Mouse (Mus musculus): ENCODE results near the gene Zfp410. TPM values are rescaled to one million over a fixed set of nuclear protein-coding genes. Genes with fewer than 3 reads are reported as not detected.

Zfp410 gene
- polyA plus RNA-seq, 1 experiment from 2014 or later: 126 TPM

DNA sequence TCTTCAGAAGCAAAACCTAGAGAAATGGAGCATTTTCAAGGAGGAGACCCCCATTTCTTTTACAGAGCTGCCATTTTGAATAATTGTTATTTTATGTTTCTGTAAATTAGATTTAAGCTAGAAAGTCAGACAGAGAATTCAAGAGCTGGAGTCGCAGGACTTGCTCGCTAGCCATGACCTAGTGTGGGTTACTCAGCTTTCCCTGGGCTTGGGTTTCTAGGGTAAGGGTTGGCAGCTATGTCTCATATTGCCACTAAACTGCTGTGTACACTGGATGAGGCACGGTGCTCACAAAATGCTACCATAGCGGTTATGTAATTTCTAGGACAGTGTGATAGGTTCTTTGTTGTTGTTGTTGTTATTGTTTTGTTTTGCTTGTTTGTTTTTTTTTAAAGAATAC, 76.0 kb downstream of the Zfp410 start:
- Histone ChIP-seq H3K4me2 (replicated peaks; ENCODE audit: low read depth, low read length) (no peak overlapping the region), H3K4me3 (ENCODE audit: low read depth, low read length) (no peak overlapping the region), H3K9me3 (ENCODE audit: control insufficient read depth, low read length) (no peaks in the 10 kb centered on the region), H3K4me1 (replicated peaks; ENCODE audit: control insufficient read depth, insufficient read depth, low read length) (no peaks in the 10 kb centered on the region), H3K9ac (ENCODE audit: low read depth, low read length) (no peak overlapping the region), H3K27ac (ENCODE audit: low read depth, low read length) (no peak overlapping the region), H3K36me3 (ENCODE audit: control insufficient read depth, insufficient read depth, low read length) (no peaks in the 10 kb centered on the region), H3K27me3 (ENCODE audit: control insufficient read depth, insufficient read depth, low read length) (no peaks in the 10 kb centered on the region)
- DNase-seq (ENCODE audit: low spot score) (no peak), ATAC-seq (ENCODE audit: low FRiP score) (no peak)
- 98% methylated on average over 4 of the region's 4 CpGs for WGBS

Other genes with a start within 250 kb of the Zfp410 start
- not detected in 2 replicates for gene Acot5, start 247.5 kb upstream of the Zfp410 start, polyA plus RNA-seq (2014; fragmentation: Nextera tagmentation; extraction: Ambion mirVana)
- 0.76 and 0.91 TPM in 2 replicates for gene Acot6, start 216.2 kb upstream of the Zfp410 start, polyA plus RNA-seq (2014; fragmentation: Nextera tagmentation; extraction: Ambion mirVana)
- gene Dnal1, start 202.5 kb upstream of the Zfp410 start, polyA plus RNA-seq (2014; fragmentation: Nextera tagmentation; extraction: Ambion mirVana): 4.8 and 6.3 TPM in 2 replicates
- 2.4 and 2.6 TPM in 2 replicates for gene Pnma1, start 168.4 kb upstream of the Zfp410 start, polyA plus RNA-seq (2014; fragmentation: Nextera tagmentation; extraction: Ambion mirVana)
- gene Elmsan1, start 98.0 kb upstream of the Zfp410 start, polyA plus RNA-seq (2014; fragmentation: Nextera tagmentation; extraction: Ambion mirVana): 4.2 and 6.1 TPM in 2 replicates
- 16.0 and 17.9 TPM in 2 replicates for gene Ptgr2, start 31.6 kb upstream of the Zfp410 start, polyA plus RNA-seq (2014; fragmentation: Nextera tagmentation; extraction: Ambion mirVana)
- gene Coq6, start 44.8 kb downstream of the Zfp410 start, polyA plus RNA-seq (2014; fragmentation: Nextera tagmentation; extraction: Ambion mirVana): 39.0 and 42.2 TPM in 2 replicates
- 8.7 and 11.2 TPM in 2 replicates for gene Fam161b, start 45.0 kb downstream of the Zfp410 start, polyA plus RNA-seq (2014; fragmentation: Nextera tagmentation; extraction: Ambion mirVana)
- gene Entpd5, start 92.2 kb downstream of the Zfp410 start, polyA plus RNA-seq (2014; fragmentation: Nextera tagmentation; extraction: Ambion mirVana): 10.6 and 12.0 TPM in 2 replicates
- gene Bbof1, start 92.2 kb downstream of the Zfp410 start, polyA plus RNA-seq (2014; fragmentation: Nextera tagmentation; extraction: Ambion mirVana): 1.5 and 2.4 TPM in 2 replicates
- gene Rnf113a2, start 100.3 kb downstream of the Zfp410 start, polyA plus RNA-seq (2014; fragmentation: Nextera tagmentation; extraction: Ambion mirVana): 30.2 and 33.9 TPM in 2 replicates
- 25.4 and 25.9 TPM in 2 replicates for gene Aldh6a1, start 134.2 kb downstream of the Zfp410 start, polyA plus RNA-seq (2014; fragmentation: Nextera tagmentation; extraction: Ambion mirVana)
- gene Lin52, start 134.6 kb downstream of the Zfp410 start, polyA plus RNA-seq (2014; fragmentation: Nextera tagmentation; extraction: Ambion mirVana): 32.8 and 35.9 TPM in 2 replicates